Comparison of ENCODE assay signal across 10 mouse cellular contexts in the genomic region with DNA sequence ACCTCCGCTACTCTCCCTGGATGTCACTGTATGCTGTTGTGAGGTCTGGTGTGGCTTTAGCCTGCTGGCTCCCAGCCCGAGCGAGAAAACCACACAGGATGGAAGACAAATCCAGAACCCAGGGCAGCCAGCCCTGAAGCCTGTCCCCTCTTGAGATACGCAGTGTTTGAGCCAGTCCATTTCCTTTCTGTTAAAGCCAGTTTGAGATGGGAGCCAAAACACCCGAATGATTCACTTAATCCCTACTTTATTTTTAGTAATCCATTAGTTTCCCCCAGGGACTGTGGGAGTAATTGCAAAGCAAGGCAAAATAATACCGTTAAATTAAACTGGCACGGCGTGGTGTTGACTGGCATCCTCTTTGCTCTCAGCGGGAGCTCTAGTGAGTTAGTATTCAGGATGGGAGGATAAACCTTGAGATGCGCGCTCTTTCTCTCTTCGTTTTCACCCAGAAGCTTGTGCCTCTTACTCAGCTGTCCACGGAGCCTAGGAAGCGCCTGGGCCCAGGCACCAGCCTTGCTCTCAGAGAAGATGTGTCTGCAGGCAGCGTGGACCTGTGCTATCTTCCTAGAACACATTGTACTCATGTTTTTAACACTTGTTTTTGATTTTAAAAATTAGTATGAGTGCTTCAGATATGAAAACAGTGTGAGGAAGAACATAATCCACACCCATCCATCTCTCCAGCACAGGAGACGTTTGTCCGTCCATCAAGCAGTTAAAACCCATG.
DNase-seq lines count a peak whose midpoint lies in the region; ATAC-seq and TF ChIP-seq lines count a peak whose summit lies in the region.
"Had no signal": no experiment of that assay in that cellular context is flagged by ENCODE, and none has a peak within 500 bp of the region (broad histone marks: within the 10 kb centered on the region; RNA-seq: fewer than 3 reads in every experiment).

No protein-coding gene starts in this region.

- H3K27ac ChIP-seq in kidney, adult 2 months (ENCODE audit: insufficient read depth, low read depth, low read length), result no peak overlapping the region; the same call in 1 of the 2 replicates
- H3K27ac ChIP-seq in olfactory bulb, adult 2 months (ENCODE audit: insufficient read depth, low read depth, low read length), result peak overlapping the region; percentile 69
- no peak overlapping the region for H3K27ac ChIP-seq in liver, embryonic 11.5 days (ENCODE audit: low read depth, low read length)
- H3K27ac ChIP-seq: embryonic facial prominence, embryonic 15.5 days had no signal

- H3K4me1 ChIP-seq in kidney, adult 2 months (ENCODE audit: control insufficient read depth, insufficient read depth, low read length), result 0 out of 2 replicates have a peak, but pooled peaks cover 12% of the 10 kb centered on the region
- H3K4me1 ChIP-seq in olfactory bulb, adult 2 months (ENCODE audit: control insufficient read depth, insufficient read depth, low read length), result peaks cover 23% of the 10 kb centered on the region
- H3K4me1 ChIP-seq in liver, embryonic 11.5 days (replicated peaks; ENCODE audit: control insufficient read depth, insufficient read depth, low read length), result no peaks in the 10 kb centered on the region

- no peaks in the 10 kb centered on the region for H3K9me3 ChIP-seq in liver, embryonic 11.5 days (ENCODE audit: control insufficient read depth, low read length)
- H3K9me3 ChIP-seq: embryonic facial prominence, embryonic 15.5 days; limb, embryonic 15.5 days had no signal

- no peak overlapping the region for H3K4me2 ChIP-seq in liver, embryonic 11.5 days
- H3K4me2 ChIP-seq: embryonic facial prominence, embryonic 15.5 days; limb, embryonic 15.5 days had no signal

- 59% methylated on average over 17 of the region's 17 CpGs for WGBS in kidney, adult 2 months
- 24% methylated on average over 17 of the region's 17 CpGs for WGBS in olfactory bulb, adult 2 months
- 80% methylated on average over 17 of the region's 17 CpGs for WGBS in liver, embryonic 11.5 days

- no peaks in the 10 kb centered on the region for H3K27me3 ChIP-seq in kidney, adult 2 months (replicated peaks; ENCODE audit: control insufficient read depth, insufficient read depth, low read length)
- no peaks in the 10 kb centered on the region for H3K27me3 ChIP-seq in liver, embryonic 11.5 days (replicated peaks; ENCODE audit: control insufficient read depth, insufficient read depth, low read length)
- H3K27me3 ChIP-seq: embryonic facial prominence, embryonic 15.5 days; limb, embryonic 15.5 days had no signal

- ATAC-seq in liver, embryonic 11.5 days (replicated peaks; ENCODE audit: low FRiP score), result no peak

- TF ChIP-seq CTCF in kidney, adult 2 months (conservative IDR thresholded peaks at IDR 0.05; ENCODE audit: insufficient read depth, insufficient read length, low read depth, low read length), result no peak
- no peak for TF ChIP-seq CTCF in olfactory bulb, adult 2 months (IDR thresholded peaks at IDR 0.05; ENCODE audit: insufficient read depth, low read depth, low read length)

- H3K9ac ChIP-seq in liver, embryonic 11.5 days (ENCODE audit: low read depth, low read length), result no peak overlapping the region
- H3K9ac ChIP-seq: embryonic facial prominence, embryonic 15.5 days; limb, embryonic 15.5 days had no signal

- H3K36me3 ChIP-seq in kidney, adult 2 months (ENCODE audit: control insufficient read depth, insufficient read depth, low read length), result no peaks in the 10 kb centered on the region
- H3K36me3 ChIP-seq in liver, embryonic 11.5 days (ENCODE audit: control insufficient read depth, insufficient read depth, low read length), result no peaks in the 10 kb centered on the region
- H3K36me3 ChIP-seq: embryonic facial prominence, embryonic 15.5 days; limb, embryonic 15.5 days had no signal

- peak; percentile 63 for DNase-seq in kidney, adult 2 months
- DNase-seq in kidney, adult 11 months, result no peak
- DNase-seq in adipocyte (ENCODE audit: low spot score), result peak; percentile 30
- peak; percentile 59 for DNase-seq in fibroblast of lung, adult 2 months (ENCODE audit: low read depth)
- DNase-seq in heart, postnatal 4 days, result peak; percentile 51
- DNase-seq in liver, embryonic 11.5 days (ENCODE audit: low spot score), result no peak
- DNase-seq in ovary, postnatal 14 days (ENCODE audit: low spot score), result no peak

- no peak for TF ChIP-seq POLR2A in kidney, adult 2 months (IDR thresholded peaks at IDR 0.05; ENCODE audit: low read depth, low read length)
- no peak for TF ChIP-seq POLR2A in olfactory bulb, adult 2 months (IDR thresholded peaks at IDR 0.05; ENCODE audit: insufficient read depth, low read depth, low read length)

- H3K4me3 ChIP-seq in kidney, adult 2 months (ENCODE audit: insufficient read depth, low read depth, low read length), result no peak overlapping the region
- H3K4me3 ChIP-seq in olfactory bulb, adult 2 months (ENCODE audit: insufficient read depth, low read depth, low read length), result no peak overlapping the region
- no peak overlapping the region for H3K4me3 ChIP-seq in liver, embryonic 11.5 days (ENCODE audit: low read depth, low read length)
- H3K4me3 ChIP-seq: embryonic facial prominence, embryonic 15.5 days; limb, embryonic 15.5 days had no signal

Comparison
In these comparisons a context has a peak if more than half of its experiments do, and no peak if none do; other contexts are left out.
1. DNase-seq: peak in kidney, adult 2 months (single experiment), adipocyte (single experiment), fibroblast of lung, adult 2 months (single experiment) and heart, postnatal 4 days (single experiment); none in kidney, adult 11 months (single experiment), liver, embryonic 11.5 days (single experiment) and ovary, postnatal 14 days (single experiment).